Mouse (Mus musculus): ENCODE data around the gene Arrb1.

The Arrb1 gene

GRCm38 (mm10) chr7:99573351-99573750, 38.1 kb downstream of the Arrb1 start:
- intact Hi-C loops (cut with DNase I), result no loop called here

GRCm38 (mm10) chr7:99578246-99578645, 43.0 kb downstream of the Arrb1 start:
- intact Hi-C loops (cut with DNase I), result no loop called here

- intact Hi-C loops (cut with DNase I), result no loop called here
These were observed 44.4 kb downstream of the Arrb1 start for GRCm38 (mm10) chr7:99579491-99580190.

GRCm38 (mm10) chr7:99580247-99580646, 45.0 kb downstream of the Arrb1 start:
- intact Hi-C loops (cut with DNase I), result no loop called here

- intact Hi-C loops (cut with DNase I), result no loop called here
These were observed 47.0 kb downstream of the Arrb1 start for GRCm38 (mm10) chr7:99582306-99582705.

- intact Hi-C loops (cut with DNase I), result no loop called here
These were observed 47.6 kb downstream of the Arrb1 start for GRCm38 (mm10) chr7:99582867-99583266.

GRCm38 (mm10) chr7:99583625-99584024, 48.4 kb downstream of the Arrb1 start:
- intact Hi-C loops (cut with DNase I), result no loop called here

- intact Hi-C loops (cut with DNase I), result no loop called here
These were observed 50.7 kb downstream of the Arrb1 start for GRCm38 (mm10) chr7:99585976-99586375.

GRCm38 (mm10) chr7:99590064-99590463, 54.8 kb downstream of the Arrb1 start:
- intact Hi-C loops (cut with DNase I), result loop anchor here (1.0 to 2.0 kb wide), 2 partner anchors 27 to 90 kb away; no protein-coding TSS in a partner anchor

GRCm38 (mm10) chr7:99590646-99591045, 55.4 kb downstream of the Arrb1 start:
- intact Hi-C loops (cut with DNase I), result loop anchor here (1.0 to 2.0 kb wide), 2 partner anchors 28 to 90 kb away; no protein-coding TSS in a partner anchor

- intact Hi-C loops (cut with DNase I), result no loop called here
These were observed 57.4 kb downstream of the Arrb1 start for GRCm38 (mm10) chr7:99592669-99593068.

GRCm38 (mm10) chr7:99593868-99594803, 58.9 kb downstream of the Arrb1 start:
- intact Hi-C loops (cut with DNase I), result no loop called here

- intact Hi-C loops (cut with DNase I), result no loop called here
These were observed 63.5 kb downstream of the Arrb1 start for GRCm38 (mm10) chr7:99598722-99599121.

GRCm38 (mm10) chr7:99603875-99604662, 68.8 kb downstream of the Arrb1 start:
- intact Hi-C loops (cut with DNase I), result no loop called here

GRCm38 (mm10) chr7:99605058-99605457, 69.8 kb downstream of the Arrb1 start:
- intact Hi-C loops (cut with DNase I), result no loop called here

- intact Hi-C loops (cut with DNase I), result no loop called here
These were observed 71.0 kb downstream of the Arrb1 start for GRCm38 (mm10) chr7:99606303-99606702.

- intact Hi-C loops (cut with DNase I), result no loop called here
These were observed 71.5 kb downstream of the Arrb1 start for GRCm38 (mm10) chr7:99606766-99607165.

GRCm38 (mm10) chr7:99607632-99608031, 72.4 kb downstream of the Arrb1 start:
- intact Hi-C loops (cut with DNase I), result no loop called here

- intact Hi-C loops (cut with DNase I), result loop anchor here (2.0 to 5.0 kb wide), 2 partner anchors 39 to 181 kb away; no protein-coding TSS in a partner anchor
These were observed 83.0 kb downstream of the Arrb1 start for GRCm38 (mm10) chr7:99618264-99618663.

GRCm38 (mm10) chr7:99618860-99619259, 83.6 kb downstream of the Arrb1 start:
- intact Hi-C loops (cut with DNase I), result loop anchor here (2.0 to 5.0 kb wide), 2 partner anchors 38 to 180 kb away; no protein-coding TSS in a partner anchor

Measured in adrenal gland (tissue).